Mouse (Mus musculus): Measurements from ENCODE around the gene Galntl6.

- TF ChIP-seq CTCF (IDR thresholded peaks at IDR 0.05; ENCODE audit: low read depth, low read length) (no peak), POLR2A (IDR thresholded peaks at IDR 0.05; ENCODE audit: borderline replicate concordance, low read depth, low read length) (no peak)
Observed at GRCm38 (mm10) chr8:58534631-58535030, 377.8 kb downstream of the Galntl6 start.
